Mouse (Mus musculus): ENCODE results near the gene Arnt2.

Arnt2 gene

GRCm38 (mm10) chr7:84409896-84410521 lies at the start of gene Arnt2:
Gene Arnt2, minus strand, starts transcription at chr7:84410176.
- in situ Hi-C loops (cut with MseI, MboI) = no loop called here

GRCm38 (mm10) chr7:84451681-84452080 lies 41.7 kb upstream of the Arnt2 start:
- in situ Hi-C loops (cut with MseI, MboI) = no loop called here

- in situ Hi-C loops (cut with MseI, MboI) = no loop called here
Measured at GRCm38 (mm10) chr7:84449066-84449465, 39.1 kb upstream of the Arnt2 start.

- in situ Hi-C loops (cut with MseI, MboI) = no loop called here
Measured at GRCm38 (mm10) chr7:84448512-84448911, 38.5 kb upstream of the Arnt2 start.

- in situ Hi-C loops (cut with MseI, MboI) = no loop called here
Measured at GRCm38 (mm10) chr7:84447740-84448435, 37.9 kb upstream of the Arnt2 start.

- in situ Hi-C loops (cut with MseI, MboI) = no loop called here
Measured at GRCm38 (mm10) chr7:84447060-84447459, 37.1 kb upstream of the Arnt2 start.

GRCm38 (mm10) chr7:84442343-84442911 lies 32.5 kb upstream of the Arnt2 start:
- in situ Hi-C loops (cut with MseI, MboI) = no loop called here

- in situ Hi-C loops (cut with MseI, MboI) = no loop called here
Measured at GRCm38 (mm10) chr7:84439606-84440005, 29.6 kb upstream of the Arnt2 start.

GRCm38 (mm10) chr7:84434901-84435300 lies 24.9 kb upstream of the Arnt2 start:
- in situ Hi-C loops (cut with MseI, MboI) = no loop called here

GRCm38 (mm10) chr7:84432151-84432550 lies 22.2 kb upstream of the Arnt2 start:
- in situ Hi-C loops (cut with MseI, MboI) = no loop called here

- in situ Hi-C loops (cut with MseI, MboI) = no loop called here
Measured at GRCm38 (mm10) chr7:84427221-84427620, 17.2 kb upstream of the Arnt2 start.

- in situ Hi-C loops (cut with MseI, MboI) = no loop called here
Measured at GRCm38 (mm10) chr7:84424670-84425385, 14.9 kb upstream of the Arnt2 start.

GRCm38 (mm10) chr7:84421753-84422152 lies 11.8 kb upstream of the Arnt2 start:
- in situ Hi-C loops (cut with MseI, MboI) = no loop called here

GRCm38 (mm10) chr7:84421291-84421665 lies 11.3 kb upstream of the Arnt2 start:
- in situ Hi-C loops (cut with MseI, MboI) = no loop called here

GRCm38 (mm10) chr7:84420581-84421290 lies 10.8 kb upstream of the Arnt2 start:
- in situ Hi-C loops (cut with MseI, MboI) = no loop called here

GRCm38 (mm10) chr7:84417441-84417840 lies 7.5 kb upstream of the Arnt2 start:
- in situ Hi-C loops (cut with MseI, MboI) = no loop called here

- in situ Hi-C loops (cut with MseI, MboI) = no loop called here
Measured at GRCm38 (mm10) chr7:84412570-84412969, 2.6 kb upstream of the Arnt2 start.

- in situ Hi-C loops (cut with MseI, MboI) = no loop called here
Measured at GRCm38 (mm10) chr7:84409241-84409895, 608 bp downstream of the Arnt2 start.

GRCm38 (mm10) chr7:84408282-84408681 lies 1.7 kb downstream of the Arnt2 start:
- in situ Hi-C loops (cut with MseI, MboI) = no loop called here

GRCm38 (mm10) chr7:84403371-84403770 lies 6.6 kb downstream of the Arnt2 start:
- in situ Hi-C loops (cut with MseI, MboI) = no loop called here

Measured in mouse trophoblast stem cell (cell line).